Mouse (Mus musculus): ENCODE measurements around the gene Olfr706. TPM values are rescaled to one million over a fixed set of nuclear protein-coding genes. Genes with fewer than 3 reads are reported as not detected.

The Olfr706 gene
- polyA plus RNA-seq, 1 experiment: not detected

GRCm38 (mm10) chr7:106833793-106834192 is 54.2 kb downstream of the Olfr706 start, which contains the start of gene Olfr702:
Gene Olfr702 (minus strand): TSS chr7:106833893.
- no peak within 1 kb of the TSS for H3K27ac ChIP-seq (ENCODE audit: insufficient read depth, low read length)
- DNase-seq: no peak
- H3K4me1 ChIP-seq (ENCODE audit: control insufficient read depth, insufficient read depth, low read length): no peaks in the 10 kb centered on the region
- H3K4me3 ChIP-seq (replicated peaks; ENCODE audit: insufficient read depth, low read depth, low read length): no peak within 1 kb of the TSS
- TF ChIP-seq POLR2A (IDR thresholded peaks at IDR 0.05; ENCODE audit: borderline replicate concordance, insufficient read depth, low read length): no peak
- no peak for TF ChIP-seq CTCF (IDR thresholded peaks at IDR 0.05; ENCODE audit: borderline replicate concordance, insufficient read depth, low read depth, low read length)
- no peaks in the 10 kb centered on the region for H3K27me3 ChIP-seq (ENCODE audit: control insufficient read depth, insufficient read depth, low read length)

Other genes starting within 250 kb of the Olfr706 start
- not detected in 2 replicates for gene Olfr693, start 207.6 kb downstream of the Olfr706 start, polyA plus RNA-seq (2012; rRNA removed)
- gene Olfr694, start 196.3 kb downstream of the Olfr706 start, polyA plus RNA-seq (2012; rRNA removed): not detected in 2 replicates
- gene Olfr695, start 171.8 kb downstream of the Olfr706 start, polyA plus RNA-seq (2012; rRNA removed): not detected in 2 replicates
- not detected in 2 replicates for gene Olfr697, start 145.7 kb downstream of the Olfr706 start, polyA plus RNA-seq (2012; rRNA removed)
- not detected in 2 replicates for gene Olfr698, start 132.8 kb downstream of the Olfr706 start, polyA plus RNA-seq (2012; rRNA removed)
- gene Olfr699, start 95.0 kb downstream of the Olfr706 start, polyA plus RNA-seq (2012; rRNA removed): not detected in 2 replicates
- not detected in 2 replicates for gene Olfr700, start 79.3 kb downstream of the Olfr706 start, polyA plus RNA-seq (2012; rRNA removed)
- gene Olfr701, start 74.0 kb downstream of the Olfr706 start, polyA plus RNA-seq (2012; rRNA removed): not detected in 2 replicates
- not detected in 2 replicates for gene Olfr702, start 54.3 kb downstream of the Olfr706 start, polyA plus RNA-seq (2012; rRNA removed)
- gene Olfr703, start 44.8 kb downstream of the Olfr706 start, polyA plus RNA-seq (2012; rRNA removed): not detected in 2 replicates
- gene Olfr704, start 25.0 kb downstream of the Olfr706 start, polyA plus RNA-seq (2012; rRNA removed): not detected in 2 replicates
- gene Olfr705, start 11.3 kb downstream of the Olfr706 start, polyA plus RNA-seq (2012; rRNA removed): not detected in 2 replicates
- gene Olfr707, start 13.1 kb upstream of the Olfr706 start, polyA plus RNA-seq (2012; rRNA removed): not detected in 2 replicates
- gene Olfr1532-ps1, start 19.8 kb upstream of the Olfr706 start, polyA plus RNA-seq (2012; rRNA removed): not detected in 2 replicates
- not detected in 2 replicates for gene Olfr709-ps1, start 44.1 kb upstream of the Olfr706 start, polyA plus RNA-seq (2012; rRNA removed)
- not detected in 2 replicates for gene Olfr710, start 60.1 kb upstream of the Olfr706 start, polyA plus RNA-seq (2012; rRNA removed)
- gene Olfr6, start 75.8 kb upstream of the Olfr706 start, polyA plus RNA-seq (2012; rRNA removed): not detected in 2 replicates
- not detected in 2 replicates for gene Olfr711, start 87.3 kb upstream of the Olfr706 start, polyA plus RNA-seq (2012; rRNA removed)
- not detected in 2 replicates for gene Olfr2, start 117.9 kb upstream of the Olfr706 start, polyA plus RNA-seq (2012; rRNA removed)
- not detected in 2 replicates for gene Olfr713, start 143.0 kb upstream of the Olfr706 start, polyA plus RNA-seq (2012; rRNA removed)
- gene Olfr714, start 182.8 kb upstream of the Olfr706 start, polyA plus RNA-seq (2012; rRNA removed): not detected in 2 replicates
- not detected in 2 replicates for gene Olfr17, start 205.1 kb upstream of the Olfr706 start, polyA plus RNA-seq (2012; rRNA removed)
- not detected in 2 replicates for gene Olfr715b, start 222.2 kb upstream of the Olfr706 start, polyA plus RNA-seq (2012; rRNA removed)
- gene Olfr715, start 242.9 kb upstream of the Olfr706 start, polyA plus RNA-seq (2012; rRNA removed): not detected in 2 replicates